Mouse (Mus musculus) heart, embryonic 14.5 days (tissue): ENCODE data around the gene Gm6793. TPM values are rescaled to one million over a fixed set of nuclear protein-coding genes. Genes with fewer than 3 reads are reported as not detected.

Experiments used
- ATAC-seq: fragments of 200-750 bp; cut with Nextera tagmentation; 2 replicates; pipeline ENCODE4 v1.8.0; 2017; ENCODE audit warnings: low read depth, moderate TSS enrichment; ENCODE audit not compliant: insufficient number of reproducible peaks, insufficient read depth, low FRiP score
- H3K27ac ChIP-seq, 2 experiments: fragments of 200-500 bp in 1 of 2; fragments of 300-500 bp in 1 of 2; sonication (generic) in 1 of 2; replicated peaks in 1 of 2; 2 replicates each; pipeline ENCODE4 v1.5.1; 2012 to 2014; ENCODE audit warnings: low read depth in 2 of 2, low read length in 2 of 2, control low read depth in 1 of 2, mild to moderate bottlenecking in 1 of 2, mixed read lengths in 1 of 2; ENCODE audit not compliant: control insufficient read depth in 1 of 2, insufficient read depth in 1 of 2
- H3K27me3 ChIP-seq: fragments of 300-500 bp; sonication (generic); 2 replicates; pipeline ENCODE4 v1.6.1; 2014; ENCODE audit warnings: mild to moderate bottlenecking, low read length, control low read depth; ENCODE audit not compliant: control insufficient read depth, insufficient read depth
- H3K36me3 ChIP-seq: fragments of 300-500 bp; sonication (generic); 2 replicates; pipeline ENCODE4 v1.6.1; 2014; ENCODE audit warnings: mild to moderate bottlenecking, control low read depth, low read length, mixed read lengths; ENCODE audit not compliant: control insufficient read depth, insufficient read depth
- H3K4me1 ChIP-seq, 2 experiments: fragments of 200-500 bp in 1 of 2; fragments of 300-500 bp in 1 of 2; sonication (generic) in 1 of 2; 2 replicates each; pipeline ENCODE4 v1.6.1; 2012 to 2014; ENCODE audit warnings: low read length in 2 of 2, control low read depth in 1 of 2, mixed read lengths in 1 of 2; ENCODE audit not compliant: control insufficient read depth in 2 of 2, insufficient read depth in 2 of 2
- H3K4me2 ChIP-seq: fragments of 300-500 bp; sonication (generic); 2 replicates; pipeline ENCODE4 v1.6.1; 2014; ENCODE audit warnings: mild to moderate bottlenecking, low read length
- H3K4me3 ChIP-seq, 2 experiments: fragments of 200-500 bp in 1 of 2; fragments of 300-500 bp in 1 of 2; sonication (generic) in 1 of 2; 2 replicates each; pipeline ENCODE4 v1.5.1; 2012 to 2014; ENCODE audit warnings: low read length in 2 of 2, mild to moderate bottlenecking in 2 of 2, control low read depth in 1 of 2, low read depth in 1 of 2, moderate library complexity in 1 of 2; ENCODE audit not compliant: control insufficient read depth in 1 of 2, insufficient read depth in 1 of 2
- H3K9ac ChIP-seq: fragments of 300-500 bp; sonication (generic); 2 replicates; pipeline ENCODE4 v1.6.1; 2014; ENCODE audit warnings: mild to moderate bottlenecking, low read length
- H3K9me3 ChIP-seq: fragments of 300-500 bp; sonication (generic); 2 replicates; pipeline ENCODE4 v1.6.1; 2016; ENCODE audit warnings: low read length, control low read depth; ENCODE audit not compliant: control insufficient read depth
- WGBS: fragments of 180-500 bp; shearing (Covaris S2); extraction: QIAGEN DNeasy Blood & Tissue Kit; methylation state at CpG from one replicate; pipeline ENCODE4 v1.1.7; 2014; 5-methylcytosine and 5-hydroxymethylcytosine counted together
- polyA plus RNA-seq: library from polyadenylated mRNA; unstranded; fragments of >200 nt; fragmentation: Nextera tagmentation; extraction: Ambion mirVana; gene quantifications from 2 replicates; pipeline ENCODE4 v1.2.1, GENCODE M21; 2014

Gene Gm6793
- polyA plus RNA-seq, 1 experiment from 2014 or later: 0.50 TPM

GRCm38 (mm10) chr8:111989911-111990310 is 24.9 kb downstream of the Gm6793 start:
- Histone ChIP-seq H3K27me3 (no peaks in the 10 kb centered on the region), H3K4me3 (no peak overlapping the region), H3K9me3 (no peaks in the 10 kb centered on the region), H3K36me3 (peaks cover 62% of the 10 kb centered on the region), H3K4me2 (no peak overlapping the region), H3K27ac (no peak overlapping the region), H3K9ac (no peak overlapping the region), H3K4me1 (peaks cover 0 to 6% of the 10 kb centered on the region in 2 experiments; a peak in 3 of 4 replicates)
- ATAC-seq: no peak
- 19% methylated on average over 7 of the region's 7 CpGs for WGBS

GRCm38 (mm10) chr8:111984511-111984910 is 30.3 kb downstream of the Gm6793 start:
- Histone ChIP-seq H3K9me3 (no peaks in the 10 kb centered on the region), H3K27ac (no peak overlapping the region; a peak in 1 of 4 replicates), H3K27me3 (no peaks in the 10 kb centered on the region), H3K4me1 (peaks cover 5 to 8% of the 10 kb centered on the region in 2 experiments; a peak in 3 of 4 replicates), H3K36me3 (peaks cover 58% of the 10 kb centered on the region), H3K9ac (no peak overlapping the region), H3K4me3 (no peak overlapping the region), H3K4me2 (no peak overlapping the region)
- 45% methylated on average over 10 of the region's 10 CpGs for WGBS
- no peak for ATAC-seq

GRCm38 (mm10) chr8:111982116-111982515 is 32.7 kb downstream of the Gm6793 start:
- H3K4me3 ChIP-seq: no peak overlapping the region
- H3K9me3 ChIP-seq: no peaks in the 10 kb centered on the region
- no peak for ATAC-seq
- H3K4me1 ChIP-seq: peaks cover 5 to 8% of the 10 kb centered on the region in 2 experiments; a peak in 3 of 4 replicates
- no peak overlapping the region for H3K27ac ChIP-seq
- no peak overlapping the region for H3K9ac ChIP-seq
- 69% methylated on average over 7 of the region's 7 CpGs for WGBS
- H3K4me2 ChIP-seq: no peak overlapping the region
- H3K27me3 ChIP-seq: no peaks in the 10 kb centered on the region
- H3K36me3 ChIP-seq: peaks cover 48% of the 10 kb centered on the region

GRCm38 (mm10) chr8:111978147-111978546 is 36.7 kb downstream of the Gm6793 start:
- no peak for ATAC-seq
- Histone ChIP-seq H3K4me1 (no peaks in the 10 kb centered on the region), H3K4me3 (no peak overlapping the region), H3K9ac (no peak overlapping the region), H3K36me3 (peaks cover 44% of the 10 kb centered on the region), H3K4me2 (no peak overlapping the region), H3K9me3 (no peaks in the 10 kb centered on the region), H3K27ac (no peak overlapping the region), H3K27me3 (no peaks in the 10 kb centered on the region)
- WGBS: 72% methylated on average over 10 of the region's 10 CpGs

- WGBS: 68% methylated on average over 2 of the region's 2 CpGs
- Histone ChIP-seq H3K27ac (no peak overlapping the region), H3K9me3 (no peaks in the 10 kb centered on the region), H3K4me2 (no peak overlapping the region), H3K4me3 (no peak overlapping the region), H3K36me3 (peaks cover 47% of the 10 kb centered on the region), H3K9ac (no peak overlapping the region), H3K27me3 (no peaks in the 10 kb centered on the region), H3K4me1 (no peaks in the 10 kb centered on the region)
- ATAC-seq: no peak
Measured at GRCm38 (mm10) chr8:111976326-111976725, 38.5 kb downstream of the Gm6793 start.

DNA sequence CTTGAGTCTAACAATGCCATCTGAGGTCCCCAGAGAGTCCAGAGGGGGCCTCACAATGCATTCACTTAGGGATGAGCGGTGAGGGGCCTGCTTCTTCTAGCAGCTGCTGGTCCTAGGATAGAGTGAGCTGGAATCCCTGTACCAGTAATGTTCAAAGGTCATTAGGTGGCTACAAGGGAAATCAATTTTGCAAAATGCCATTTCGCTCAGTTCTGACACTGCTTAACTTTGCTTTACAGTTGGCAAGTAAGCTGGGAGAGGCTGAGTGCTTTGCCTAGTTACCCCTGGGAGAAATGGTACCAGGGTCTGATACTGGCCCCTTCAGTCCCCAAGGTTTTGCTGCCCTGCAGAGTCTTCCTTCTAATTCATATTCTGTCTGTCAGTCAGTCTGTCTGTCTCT is 39.1 kb downstream of the Gm6793 start:
- Histone ChIP-seq H3K4me2 (no peak overlapping the region), H3K27ac (no peak overlapping the region), H3K27me3 (no peaks in the 10 kb centered on the region), H3K9me3 (no peaks in the 10 kb centered on the region), H3K9ac (no peak overlapping the region), H3K4me1 (no peaks in the 10 kb centered on the region), H3K36me3 (peaks cover 47% of the 10 kb centered on the region), H3K4me3 (no peak overlapping the region)
- no peak for ATAC-seq
- 94% methylated on average over 2 of the region's 2 CpGs for WGBS

DNA sequence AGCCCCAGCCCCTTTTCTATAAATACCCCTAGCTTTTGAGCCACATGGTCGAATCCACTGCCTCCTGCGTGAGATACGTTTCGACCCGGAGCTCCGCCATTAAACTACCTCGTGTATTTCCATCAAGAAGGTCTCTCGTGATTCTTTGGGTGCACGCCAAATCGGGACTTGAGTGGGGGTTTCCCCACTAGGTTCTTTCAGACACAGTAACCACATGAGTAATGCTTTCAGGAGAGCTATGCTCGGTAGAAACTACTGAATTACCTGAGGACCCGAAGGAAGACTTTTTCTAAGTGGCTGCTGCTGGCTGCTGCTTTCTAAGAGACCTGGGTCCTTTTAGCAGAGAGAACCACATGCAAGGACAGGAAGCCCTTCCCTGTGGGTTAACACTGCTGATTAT is 40.7 kb downstream of the Gm6793 start:
- Histone ChIP-seq H3K9me3 (no peaks in the 10 kb centered on the region), H3K36me3 (peaks cover 41% of the 10 kb centered on the region)

GRCm38 (mm10) chr8:111968991-111969390 is 45.8 kb downstream of the Gm6793 start:
- Histone ChIP-seq H3K27ac (no peak overlapping the region), H3K4me1 (no peaks in the 10 kb centered on the region), H3K4me3 (no peak overlapping the region), H3K36me3 (peaks cover 27% of the 10 kb centered on the region), H3K4me2 (no peak overlapping the region), H3K9ac (no peak overlapping the region), H3K9me3 (no peaks in the 10 kb centered on the region), H3K27me3 (no peaks in the 10 kb centered on the region)
- ATAC-seq: no peak
- WGBS: 55% methylated on average over 5 of the region's 5 CpGs

More for the DNA sequence above, 40.7 kb downstream of the Gm6793 start:
- 94% methylated on average over 12 of the region's 12 CpGs for WGBS
- no peaks in the 10 kb centered on the region for H3K27me3 ChIP-seq
- H3K9ac ChIP-seq: no peak overlapping the region
- no peak overlapping the region for H3K4me3 ChIP-seq
- H3K27ac ChIP-seq: no peak overlapping the region
- ATAC-seq: no peak
- no peak overlapping the region for H3K4me2 ChIP-seq
- no peaks in the 10 kb centered on the region for H3K4me1 ChIP-seq
